ENCODE assay signal across 8 mouse cellular contexts in the genomic region with DNA sequence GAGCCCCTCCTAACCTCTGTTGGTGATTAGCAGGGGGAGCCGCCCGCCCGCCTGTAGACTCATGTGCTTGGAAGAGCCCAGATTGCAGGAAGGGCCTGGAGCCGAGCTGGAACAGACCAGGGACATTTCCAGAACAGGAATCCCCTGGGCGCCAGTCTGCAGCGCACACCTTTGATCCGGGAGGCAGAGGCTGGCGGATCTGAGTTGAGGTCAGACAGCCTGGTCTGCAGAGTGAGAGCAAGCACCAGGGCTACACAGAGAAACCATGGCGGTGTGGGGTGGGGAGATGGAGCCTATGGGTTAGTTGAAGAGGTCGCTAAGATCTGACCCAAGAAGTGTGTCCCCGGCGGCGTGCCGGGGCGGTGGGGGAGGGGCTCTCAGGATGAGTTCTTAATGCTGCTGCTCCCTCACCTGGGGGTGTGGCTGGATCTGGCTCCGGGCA. TPM values are rescaled to one million over a fixed set of nuclear protein-coding genes. Genes with fewer than 3 reads are reported as not detected.
DNase-seq lines count a peak whose midpoint lies in the region; ATAC-seq and TF ChIP-seq lines count a peak whose summit lies in the region.

No protein-coding gene starts in this region.

- no peaks in the 10 kb centered on the region for H3K36me3 ChIP-seq in kidney, embryonic 14.5 days (ENCODE audit: control insufficient read depth, insufficient read depth, low read length)
- H3K36me3 ChIP-seq in stomach, embryonic 15.5 days, result no peaks in the 10 kb centered on the region
- no peaks in the 10 kb centered on the region for H3K36me3 ChIP-seq in hindbrain, postnatal 0 days (ENCODE audit: insufficient read depth, low read length)

- peak overlapping the region; percentile 17; the same call in 1 of the 2 replicates for H3K4me2 ChIP-seq in kidney, embryonic 14.5 days (replicated peaks; ENCODE audit: low read depth, low read length)
- peak overlapping the region; percentile 26 for H3K4me2 ChIP-seq in stomach, embryonic 15.5 days
- H3K4me2 ChIP-seq in hindbrain, postnatal 0 days (ENCODE audit: low read depth, low read length), result no peak overlapping the region

- no peak for TF ChIP-seq POLR2A in cerebellum, adult 2 months (IDR thresholded peaks at IDR 0.05; ENCODE audit: borderline replicate concordance, insufficient read depth, low read length)

- ATAC-seq in kidney, embryonic 14.5 days (ENCODE audit: low FRiP score, low TSS enrichment), result no peak
- ATAC-seq in stomach, embryonic 15.5 days (ENCODE audit: insufficient read depth, low FRiP score, low read depth), result no peak
- ATAC-seq in hindbrain, postnatal 0 days, result no peak

- peaks cover 79% of the 10 kb centered on the region for H3K4me1 ChIP-seq in cerebellum, adult 2 months (ENCODE audit: control insufficient read depth, insufficient read depth, low read length)
- peaks cover 74% of the 10 kb centered on the region for H3K4me1 ChIP-seq in kidney, embryonic 14.5 days (ENCODE audit: control insufficient read depth, insufficient read depth, low read length)
- H3K4me1 ChIP-seq in stomach, embryonic 15.5 days, result peaks cover 78% of the 10 kb centered on the region
- H3K4me1 ChIP-seq in hindbrain, postnatal 0 days (ENCODE audit: insufficient read depth, low read length), result peaks cover 36% of the 10 kb centered on the region

- DNase-seq in cerebellum, adult 18-20 months, result peak; percentile 38 to 43
- no peak for DNase-seq in cerebellum, adult 2 months
- peak; percentile 60 for DNase-seq in ES-CJ7 (ENCODE audit: low read depth, low spot score)
- DNase-seq in gastrocnemius, postnatal 25 days, result peak; percentile 81
- DNase-seq in hindbrain, postnatal 0 days (ENCODE audit: low spot score), result no peak
- DNase-seq in c-Kit-positive CD71-positive TER-119-positive erythroid progenitor cells, embryonic 14.5 days (ENCODE audit: low spot score), result no peak

- TF ChIP-seq CTCF in cerebellum, adult 2 months (IDR thresholded peaks at IDR 0.05; ENCODE audit: borderline replicate concordance, insufficient read depth, low read depth, low read length), result no peak
- no peak for TF ChIP-seq CTCF in hindbrain, postnatal 0 days (IDR thresholded peaks at IDR 0.05; ENCODE audit: low read depth)

- peak overlapping the region; percentile 1; the same call in 1 of the 2 replicates for H3K9ac ChIP-seq in kidney, embryonic 14.5 days (ENCODE audit: low read depth, low read length)
- no peak overlapping the region for H3K9ac ChIP-seq in stomach, embryonic 15.5 days
- no peak overlapping the region for H3K9ac ChIP-seq in hindbrain, postnatal 0 days (replicated peaks; ENCODE audit: low read length)

- 28% methylated on average over 16 of the region's 16 CpGs for WGBS in cerebellum, adult 2 months
- WGBS in kidney, embryonic 14.5 days, result 13% methylated on average over 16 of the region's 16 CpGs
- WGBS in stomach, embryonic 15.5 days, result 19% methylated on average over 16 of the region's 16 CpGs
- 32% methylated on average over 16 of the region's 16 CpGs for WGBS in hindbrain, postnatal 0 days

- H3K4me3 ChIP-seq in cerebellum, adult 2 months (replicated peaks; ENCODE audit: insufficient read depth, low read depth, low read length), result no peak overlapping the region
- H3K4me3 ChIP-seq in kidney, embryonic 14.5 days (ENCODE audit: low read length), result no peak overlapping the region
- H3K4me3 ChIP-seq in stomach, embryonic 15.5 days (replicated peaks), result no peak overlapping the region
- no peak overlapping the region for H3K4me3 ChIP-seq in hindbrain, postnatal 0 days (ENCODE audit: low read length)

- no peaks in the 10 kb centered on the region for H3K9me3 ChIP-seq in kidney, embryonic 14.5 days (ENCODE audit: control insufficient read depth, low read length)
- H3K9me3 ChIP-seq in stomach, embryonic 15.5 days, result no peaks in the 10 kb centered on the region
- no peaks in the 10 kb centered on the region for H3K9me3 ChIP-seq in hindbrain, postnatal 0 days (ENCODE audit: low read length)

- no peak overlapping the region for H3K27ac ChIP-seq in cerebellum, adult 2 months (ENCODE audit: insufficient read depth, low read length)
- peak overlapping the region; percentile 66; the same call in 1 of the 2 replicates for H3K27ac ChIP-seq in kidney, embryonic 14.5 days (ENCODE audit: low read depth, low read length)
- peak overlapping the region; percentile 67 for H3K27ac ChIP-seq in stomach, embryonic 15.5 days
- no peak overlapping the region for H3K27ac ChIP-seq in hindbrain, postnatal 0 days

- H3K27me3 ChIP-seq in cerebellum, adult 2 months (ENCODE audit: control insufficient read depth, insufficient read depth, low read length), result no peaks in the 10 kb centered on the region
- H3K27me3 ChIP-seq in kidney, embryonic 14.5 days (ENCODE audit: control insufficient read depth, insufficient read depth, low read length), result no peaks in the 10 kb centered on the region
- H3K27me3 ChIP-seq in stomach, embryonic 15.5 days (replicated peaks), result no peaks in the 10 kb centered on the region
- no peaks in the 10 kb centered on the region for H3K27me3 ChIP-seq in hindbrain, postnatal 0 days (ENCODE audit: insufficient read depth, low read length)

RNA-seq across cellular contexts. Expression of a gene that starts 25.0 kb away (rescaled TPM):
- 478 and 485 TPM in 2 replicates for polyA plus RNA-seq in cerebellum, adult 2 months (2012; rRNA removed)
- 100 to 1,000 TPM; 558 to 572 TPM for total RNA-seq in gastrocnemius, postnatal 25 days (2021)
- polyA plus RNA-seq in kidney, embryonic 14.5 days (2014; fragmentation: Nextera tagmentation; extraction: Ambion mirVana), result 1,879 and 2,111 TPM in 2 replicates
- 1,425 and 1,562 TPM in 2 replicates for polyA plus RNA-seq in stomach, embryonic 15.5 days (2015; fragmentation: Nextera tagmentation; extraction: Ambion mirVana)
- 1,557 and 1,861 TPM in 2 replicates for total RNA-seq in hindbrain, postnatal 0 days (2014; rRNA removed)
- polyA plus RNA-seq in hindbrain, postnatal 0 days (2015; fragmentation: Nextera tagmentation; extraction: Ambion mirVana), result 786 and 796 TPM in 2 replicates

RNA-seq across cellular contexts. Expression of a gene that starts 27.8 kb away (rescaled TPM):
- 194 and 240 TPM in 2 replicates for polyA plus RNA-seq in cerebellum, adult 2 months (2012; rRNA removed)
- 10 to 100 TPM; 70.0 to 78.1 TPM for total RNA-seq in gastrocnemius, postnatal 25 days (2021)
- polyA plus RNA-seq in kidney, embryonic 14.5 days (2014; fragmentation: Nextera tagmentation; extraction: Ambion mirVana), result 21.9 and 22.4 TPM in 2 replicates
- 37.0 and 43.0 TPM in 2 replicates for polyA plus RNA-seq in stomach, embryonic 15.5 days (2015; fragmentation: Nextera tagmentation; extraction: Ambion mirVana)
- 40.6 and 41.0 TPM in 2 replicates for total RNA-seq in hindbrain, postnatal 0 days (2014; rRNA removed)
- 16.8 and 18.0 TPM in 2 replicates for polyA plus RNA-seq in hindbrain, postnatal 0 days (2015; fragmentation: Nextera tagmentation; extraction: Ambion mirVana)

RNA-seq across cellular contexts. Expression of a gene that starts 30.7 kb away (rescaled TPM):
- polyA plus RNA-seq in cerebellum, adult 2 months (2012; rRNA removed), result 39.3 and 40.9 TPM in 2 replicates
- total RNA-seq in gastrocnemius, postnatal 25 days (2021), result 10 to 100 TPM; 26.1 to 30.7 TPM
- polyA plus RNA-seq in kidney, embryonic 14.5 days (2014; fragmentation: Nextera tagmentation; extraction: Ambion mirVana), result 44.3 and 56.0 TPM in 2 replicates
- polyA plus RNA-seq in stomach, embryonic 15.5 days (2015; fragmentation: Nextera tagmentation; extraction: Ambion mirVana), result 34.9 and 36.4 TPM in 2 replicates
- total RNA-seq in hindbrain, postnatal 0 days (2014; rRNA removed), result 73.4 and 81.7 TPM in 2 replicates
- polyA plus RNA-seq in hindbrain, postnatal 0 days (2015; fragmentation: Nextera tagmentation; extraction: Ambion mirVana), result 22.8 and 24.3 TPM in 2 replicates

RNA-seq across cellular contexts. Expression of a gene that starts 49.8 kb away (rescaled TPM):
- 114 and 122 TPM in 2 replicates for polyA plus RNA-seq in cerebellum, adult 2 months (2012; rRNA removed)
- 10 to 100 TPM; 13.8 to 14.1 TPM for total RNA-seq in gastrocnemius, postnatal 25 days (2021)
- polyA plus RNA-seq in kidney, embryonic 14.5 days (2014; fragmentation: Nextera tagmentation; extraction: Ambion mirVana), result 16.4 and 20.9 TPM in 2 replicates
- 21.7 and 26.6 TPM in 2 replicates for polyA plus RNA-seq in stomach, embryonic 15.5 days (2015; fragmentation: Nextera tagmentation; extraction: Ambion mirVana)
- total RNA-seq in hindbrain, postnatal 0 days (2014; rRNA removed), result 25.8 and 33.7 TPM in 2 replicates
- polyA plus RNA-seq in hindbrain, postnatal 0 days (2015; fragmentation: Nextera tagmentation; extraction: Ambion mirVana), result 20.2 and 21.8 TPM in 2 replicates

Comparison
In these comparisons a context has a peak if more than half of its experiments do, and no peak if none do; other contexts are left out.
1. DNase-seq: peak in cerebellum, adult 18-20 months (2 of 2), ES-CJ7 (single experiment) and gastrocnemius, postnatal 25 days (single experiment); none in cerebellum, adult 2 months (0 of 2), hindbrain, postnatal 0 days (single experiment) and c-Kit-positive CD71-positive TER-119-positive erythroid progenitor cells, embryonic 14.5 days (single experiment).
2. H3K27ac ChIP-seq: peak in kidney, embryonic 14.5 days (single experiment) and stomach, embryonic 15.5 days (single experiment); none in cerebellum, adult 2 months (single experiment) and hindbrain, postnatal 0 days (single experiment).